Mouse (Mus musculus) midbrain, embryonic 11.5 days (tissue): ENCODE measurements at regions not wholly inside any gene's neighbourhood (a gene's known extent, or its start where the extent isn't known, plus 50 kb on each side); places are given as distances from the start of the nearest gene placed in this dataset.

Experiments
- ATAC-seq: fragments of 200-750 bp; cut with Nextera tagmentation; 2 replicates; pipeline ENCODE4 v1.8.0; 2017; ENCODE audit warnings: moderate TSS enrichment, moderate library complexity; ENCODE audit not compliant: low FRiP score
- DNase-seq: peaks from one replicate; pipeline ENCODE4 v3.0.0; 2015; ENCODE audit warnings: low spot score; ENCODE audit errors: missing footprints
- H3K27ac ChIP-seq: fragments of 300-500 bp; sonication (generic); 2 replicates; pipeline ENCODE4 v1.5.1; 2014; ENCODE audit warnings: low read depth, low read length
- H3K27me3 ChIP-seq: fragments of 300-500 bp; sonication (generic); 2 replicates; pipeline ENCODE4 v1.6.1; 2014; ENCODE audit warnings: mild to moderate bottlenecking, low read length, moderate library complexity, mixed read lengths; ENCODE audit not compliant: control insufficient read depth, insufficient read depth
- H3K36me3 ChIP-seq: fragments of 300-500 bp; sonication (generic); 2 replicates; pipeline ENCODE4 v1.6.1; 2014; ENCODE audit warnings: mild to moderate bottlenecking, low read length, moderate library complexity, mixed read lengths; ENCODE audit not compliant: control insufficient read depth, insufficient read depth
- H3K4me1 ChIP-seq: fragments of 300-500 bp; sonication (generic); 2 replicates; pipeline ENCODE4 v1.6.1; 2014; ENCODE audit warnings: low read length; ENCODE audit not compliant: control insufficient read depth, insufficient read depth
- H3K4me2 ChIP-seq: fragments of 300-500 bp; sonication (generic); 2 replicates; pipeline ENCODE4 v1.6.1; 2014; ENCODE audit warnings: mild to moderate bottlenecking, moderate library complexity
- H3K4me3 ChIP-seq: fragments of 300-500 bp; sonication (generic); 2 replicates; pipeline ENCODE4 v1.5.1; 2014; ENCODE audit warnings: low read depth, low read length
- H3K9ac ChIP-seq: fragments of 300-500 bp; sonication (generic); 2 replicates; pipeline ENCODE4 v1.6.1; 2014; ENCODE audit warnings: low read length
- H3K9me3 ChIP-seq: fragments of 300-500 bp; sonication (generic); 2 replicates; pipeline ENCODE4 v1.6.1; 2016; ENCODE audit warnings: low read length; ENCODE audit not compliant: control insufficient read depth
- WGBS: fragments of 180-500 bp; shearing (Covaris S2); extraction: QIAGEN DNeasy Blood & Tissue Kit; methylation state at CpG from one replicate; pipeline ENCODE4 v1.1.7; 2014; 5-methylcytosine and 5-hydroxymethylcytosine counted together

GRCm38 (mm10) chr8:112427721-112428389 lies 142.0 kb upstream of the Cntnap4 start:
- ATAC-seq (peak; percentile 77), DNase-seq (peak; percentile 78)
- 51% methylated on average over 19 of the region's 19 CpGs for WGBS
- H3K36me3 ChIP-seq, result no peaks in the 10 kb centered on the region
- peak overlapping the region; percentile 31 for H3K4me2 ChIP-seq
- no peaks in the 10 kb centered on the region for H3K9me3 ChIP-seq
- H3K27ac ChIP-seq, result no peak overlapping the region
- no peak overlapping the region for H3K9ac ChIP-seq
- H3K4me1 ChIP-seq, result peaks cover 10% of the 10 kb centered on the region
- no peaks in the 10 kb centered on the region for H3K27me3 ChIP-seq
- H3K4me3 ChIP-seq, result no peak overlapping the region

GRCm38 (mm10) chr8:112411968-112412367 lies 157.9 kb upstream of the Cntnap4 start:
- H3K4me1 ChIP-seq, result no peaks in the 10 kb centered on the region
- no peak overlapping the region for H3K27ac ChIP-seq
- DNase-seq, result no peak
- no peaks in the 10 kb centered on the region for H3K36me3 ChIP-seq
- H3K9ac ChIP-seq, result no peak overlapping the region
- no peaks in the 10 kb centered on the region for H3K27me3 ChIP-seq
- ATAC-seq, result 0 out of 2 replicates have a peak, but pooled peaks have one; percentile 19
- no peak overlapping the region for H3K4me2 ChIP-seq
- H3K4me3 ChIP-seq, result no peak overlapping the region
- WGBS, result 94% methylated on average over 5 of the region's 5 CpGs
- H3K9me3 ChIP-seq, result no peaks in the 10 kb centered on the region

- Histone ChIP-seq H3K9me3 (no peaks in the 10 kb centered on the region), H3K27ac (no peak overlapping the region), H3K27me3 (no peaks in the 10 kb centered on the region), H3K4me3 (no peak overlapping the region), H3K9ac (no peak overlapping the region), H3K4me1 (no peaks in the 10 kb centered on the region), H3K4me2 (no peak overlapping the region), H3K36me3 (no peaks in the 10 kb centered on the region)
- 22% methylated on average over 6 of the region's 6 CpGs for WGBS
- DNase-seq (peak; percentile 90), ATAC-seq (peak; percentile 65; the same call in 1 of the 2 replicates)
Observed at GRCm38 (mm10) chr8:112411213-112411612, 158.6 kb upstream of the Cntnap4 start.

GRCm38 (mm10) chr8:112408211-112408735 lies 161.6 kb upstream of the Cntnap4 start:
- H3K4me3 ChIP-seq, result no peak overlapping the region
- no peaks in the 10 kb centered on the region for H3K4me1 ChIP-seq
- ATAC-seq (no peak), DNase-seq (no peak)
- H3K27ac ChIP-seq, result no peak overlapping the region
- no peaks in the 10 kb centered on the region for H3K36me3 ChIP-seq
- WGBS, result 91% methylated on average over 9 of the region's 9 CpGs
- H3K4me2 ChIP-seq, result no peak overlapping the region
- no peak overlapping the region for H3K9ac ChIP-seq
- H3K9me3 ChIP-seq, result no peaks in the 10 kb centered on the region
- H3K27me3 ChIP-seq, result no peaks in the 10 kb centered on the region

- Histone ChIP-seq H3K9me3 (no peaks in the 10 kb centered on the region), H3K4me2 (no peak overlapping the region), H3K4me1 (no peaks in the 10 kb centered on the region), H3K27me3 (no peaks in the 10 kb centered on the region), H3K4me3 (no peak overlapping the region), H3K27ac (no peak overlapping the region), H3K36me3 (no peaks in the 10 kb centered on the region), H3K9ac (no peak overlapping the region)
- WGBS, result 14% methylated on average over 2 of the region's 2 CpGs
- DNase-seq (no peak), ATAC-seq (no peak)
Observed at GRCm38 (mm10) chr8:112404087-112404486, 165.8 kb upstream of the Cntnap4 start.

GRCm38 (mm10) chr8:112397438-112397837 lies 172.4 kb upstream of the Cntnap4 start:
- Histone ChIP-seq H3K9me3 (no peaks in the 10 kb centered on the region), H3K4me1 (no peaks in the 10 kb centered on the region), H3K27ac (no peak overlapping the region), H3K27me3 (no peaks in the 10 kb centered on the region), H3K9ac (no peak overlapping the region), H3K36me3 (no peaks in the 10 kb centered on the region), H3K4me2 (no peak overlapping the region), H3K4me3 (no peak overlapping the region)
- ATAC-seq, result peak; percentile 65
- DNase-seq, result peak; percentile 78
- 26% methylated on average over 2 of the region's 2 CpGs for WGBS

GRCm38 (mm10) chr8:112390108-112390507 lies 179.7 kb upstream of the Cntnap4 start:
- Histone ChIP-seq H3K9me3 (no peaks in the 10 kb centered on the region), H3K27ac (no peak overlapping the region), H3K27me3 (no peaks in the 10 kb centered on the region), H3K4me3 (no peak overlapping the region), H3K9ac (no peak overlapping the region), H3K36me3 (no peaks in the 10 kb centered on the region), H3K4me1 (no peaks in the 10 kb centered on the region), H3K4me2 (no peak overlapping the region)
- ATAC-seq (no peak), DNase-seq (no peak)
- WGBS, result 95% methylated on average over 4 of the region's 4 CpGs

- ATAC-seq, result 0 out of 2 replicates have a peak, but pooled peaks have one; percentile 48
Observed at GRCm38 (mm10) chr8:112348323-112348722, 221.5 kb upstream of the Cntnap4 start.

GRCm38 (mm10) chr8:112333171-112333570 lies 236.7 kb upstream of the Cntnap4 start:
- Histone ChIP-seq H3K4me3 (no peak overlapping the region), H3K4me2 (no peak overlapping the region), H3K27ac (no peak overlapping the region), H3K9me3 (no peaks in the 10 kb centered on the region), H3K36me3 (no peaks in the 10 kb centered on the region), H3K4me1 (no peaks in the 10 kb centered on the region), H3K9ac (no peak overlapping the region), H3K27me3 (no peaks in the 10 kb centered on the region)
- 86% methylated on average over 11 of the region's 11 CpGs for WGBS
- ATAC-seq (no peak), DNase-seq (no peak)

More at GRCm38 (mm10) chr8:112348323-112348722, 221.5 kb upstream of the Cntnap4 start:
- no peak overlapping the region for H3K27ac ChIP-seq
- no peak overlapping the region for H3K4me3 ChIP-seq
- no peaks in the 10 kb centered on the region for H3K9me3 ChIP-seq
- no peak overlapping the region for H3K4me2 ChIP-seq
- H3K9ac ChIP-seq, result no peak overlapping the region
- peak; percentile 88 for DNase-seq
- no peaks in the 10 kb centered on the region for H3K36me3 ChIP-seq
- WGBS, result 32% methylated on average over 5 of the region's 5 CpGs
- no peaks in the 10 kb centered on the region for H3K27me3 ChIP-seq
- no peaks in the 10 kb centered on the region for H3K4me1 ChIP-seq
